Mouse (Mus musculus): Measurements from ENCODE around the gene Sox5. TPM values are rescaled to one million over a fixed set of nuclear protein-coding genes. Genes with fewer than 3 reads are reported as not detected.

Gene Sox5
- total and polyA plus RNA-seq, 3 experiments, result 0.08 to 0.47 (median 0.46) TPM

- Histone ChIP-seq H3K27me3 (replicated peaks) (no peaks in the 10 kb centered on the region), H3K4me2 (ENCODE audit: insufficient read depth, low read depth, poor library complexity, severe bottlenecking) (no peak overlapping the region), H3K4me3 (replicated peaks in 1 of 3; ENCODE audit: low read depth in 2 of 3, low read length in 2 of 3, poor library complexity in 1 of 3) (no peak overlapping the region), H3K36me3 (replicated peaks in 1 of 2; ENCODE audit: control insufficient read depth in 1 of 2, insufficient read depth in 1 of 2, low read length in 1 of 2) (no peaks in the 10 kb centered on the region), H3K79me2 (replicated peaks; ENCODE audit: control insufficient read depth, extremely low read depth, insufficient read depth, poor library complexity, severe bottlenecking) (no peaks in the 10 kb centered on the region), H3K9me3 (replicated peaks; ENCODE audit: low read length) (no peaks in the 10 kb centered on the region), H3K9ac (ENCODE audit: insufficient read depth, low read depth) (no peak overlapping the region), H3K4me1 (ENCODE audit: control insufficient read depth in 1 of 2, insufficient read depth in 2 of 2) (peaks cover 2 to 3% of the 10 kb centered on the region in 2 experiments; a peak in 2 of 4 replicates), H3K27ac (ENCODE audit: insufficient read depth, low read depth) (no peak overlapping the region)
- no peak for DNase-seq (ENCODE audit: extremely low read depth)
- no peak for TF ChIP-seq TCF12 (IDR thresholded peaks at IDR 0.05; ENCODE audit: low read depth, low read length)
- no peak for TF ChIP-seq CTCF (conservative IDR thresholded peaks at IDR 0.05 in 1 of 2, IDR thresholded peaks at IDR 0.05 in 1 of 2; ENCODE audit: low read depth in 2 of 2, low read length in 2 of 2)
- TF ChIP-seq BHLHE40 (IDR thresholded peaks at IDR 0.05; ENCODE audit: low read depth, low read length), result no peak
- TF ChIP-seq POLR2A (IDR thresholded peaks at IDR 0.05; ENCODE audit: low read depth, low read length), result no peak
- no peak for TF ChIP-seq CHD1 (IDR thresholded peaks at IDR 0.05; ENCODE audit: low read depth, low read length)
- no peak for TF ChIP-seq CHD2 (IDR thresholded peaks at IDR 0.05; ENCODE audit: low read length)
- TF ChIP-seq MAX (IDR thresholded peaks at IDR 0.05; ENCODE audit: low read length), result no peak
- no peak for TF ChIP-seq UBTF (IDR thresholded peaks at IDR 0.05; ENCODE audit: low read depth, low read length)
- TF ChIP-seq POLR2AphosphoS2 (IDR thresholded peaks at IDR 0.05; ENCODE audit: low read depth, low read length), result no peak
- TF ChIP-seq KAT2A (IDR thresholded peaks at IDR 0.05; ENCODE audit: insufficient replicate concordance, low read length), result no peak
- dilution Hi-C loops (cut with MboI; ENCODE audit: extremely low pct_ligation_motif_present, extremely low pct_unique_long_range_greater_than_20kb, low sequenced_read_pairs), result no loop called here
- in situ Hi-C loops (cut with MboI; ENCODE audit: low pct_ligation_motif_present, low pct_unique_long_range_greater_than_20kb, low sequenced_read_pairs), result no loop called here
Measured at GRCm38 (mm10) chr6:144792871-144793270, 11.1 kb upstream of the Sox5 start.

GRCm38 (mm10) chr6:144783295-144783694 is 1.5 kb upstream of the Sox5 start:
- Histone ChIP-seq H3K27me3 (replicated peaks) (no peaks in the 10 kb centered on the region), H3K9me3 (replicated peaks; ENCODE audit: low read length) (no peaks in the 10 kb centered on the region), H3K27ac (ENCODE audit: insufficient read depth, low read depth) (no peak overlapping the region), H3K79me2 (replicated peaks; ENCODE audit: control insufficient read depth, extremely low read depth, insufficient read depth, poor library complexity, severe bottlenecking) (no peaks in the 10 kb centered on the region), H3K4me3 (replicated peaks in 1 of 3; ENCODE audit: low read depth in 2 of 3, low read length in 2 of 3, poor library complexity in 1 of 3) (no peak overlapping the region), H3K4me1 (ENCODE audit: control insufficient read depth in 1 of 2, insufficient read depth in 2 of 2) (peaks cover 0 to 12% of the 10 kb centered on the region in 2 experiments; a peak in 2 of 4 replicates), H3K9ac (ENCODE audit: insufficient read depth, low read depth) (no peak overlapping the region), H3K4me2 (ENCODE audit: insufficient read depth, low read depth, poor library complexity, severe bottlenecking) (no peak overlapping the region), H3K36me3 (replicated peaks in 1 of 2; ENCODE audit: control insufficient read depth in 1 of 2, insufficient read depth in 1 of 2, low read length in 1 of 2) (no peaks in the 10 kb centered on the region)
- no peak for TF ChIP-seq SMC3 (IDR thresholded peaks at IDR 0.05; ENCODE audit: low read depth, low read length)
- TF ChIP-seq ZNF384 (IDR thresholded peaks at IDR 0.05; ENCODE audit: low read depth, low read length), result no peak
- TF ChIP-seq RAD21 (IDR thresholded peaks at IDR 0.05; ENCODE audit: low read depth, low read length), result no peak
- in situ Hi-C loops (cut with MboI; ENCODE audit: low pct_ligation_motif_present, low pct_unique_long_range_greater_than_20kb, low sequenced_read_pairs), result no loop called here
- no peak for DNase-seq (ENCODE audit: extremely low read depth)
- dilution Hi-C loops (cut with MboI; ENCODE audit: extremely low pct_ligation_motif_present, extremely low pct_unique_long_range_greater_than_20kb, low sequenced_read_pairs), result no loop called here

GRCm38 (mm10) chr6:144782866-144783265 is 1.1 kb upstream of the Sox5 start:
- no peak overlapping the region for H3K9ac ChIP-seq (ENCODE audit: insufficient read depth, low read depth)
- no peak overlapping the region for H3K4me3 ChIP-seq (replicated peaks in 1 of 3; ENCODE audit: low read depth in 2 of 3, low read length in 2 of 3, poor library complexity in 1 of 3)
- in situ Hi-C loops (cut with MboI; ENCODE audit: low pct_ligation_motif_present, low pct_unique_long_range_greater_than_20kb, low sequenced_read_pairs), result no loop called here

More at GRCm38 (mm10) chr6:144782866-144783265, 1.1 kb upstream of the Sox5 start:
- H3K4me1 ChIP-seq (ENCODE audit: control insufficient read depth in 1 of 2, insufficient read depth in 2 of 2), result peaks cover 0 to 12% of the 10 kb centered on the region in 2 experiments; a peak in 2 of 4 replicates
- dilution Hi-C loops (cut with MboI; ENCODE audit: extremely low pct_ligation_motif_present, extremely low pct_unique_long_range_greater_than_20kb, low sequenced_read_pairs), result no loop called here
- H3K9me3 ChIP-seq (replicated peaks; ENCODE audit: low read length), result no peaks in the 10 kb centered on the region
- no peaks in the 10 kb centered on the region for H3K36me3 ChIP-seq (replicated peaks in 1 of 2; ENCODE audit: control insufficient read depth in 1 of 2, insufficient read depth in 1 of 2, low read length in 1 of 2)
- DNase-seq (ENCODE audit: extremely low read depth), result no peak
- H3K27ac ChIP-seq (ENCODE audit: insufficient read depth, low read depth), result no peak overlapping the region
- no peak for TF ChIP-seq ZMIZ1 (IDR thresholded peaks at IDR 0.05; ENCODE audit: low read depth, low read length)
- TF ChIP-seq POLR2AphosphoS2 (IDR thresholded peaks at IDR 0.05; ENCODE audit: low read depth, low read length), result no peak
- no peak for TF ChIP-seq EP300 (IDR thresholded peaks at IDR 0.05; ENCODE audit: low read length)
- TF ChIP-seq NELFE (IDR thresholded peaks at IDR 0.05; ENCODE audit: low read depth, low read length), result no peak
- TF ChIP-seq PAX5 (IDR thresholded peaks at IDR 0.05; ENCODE audit: low read length), result no peak
- TF ChIP-seq JUN (IDR thresholded peaks at IDR 0.05; ENCODE audit: insufficient read depth, low read depth, low read length), result no peak
- TF ChIP-seq MAZ (IDR thresholded peaks at IDR 0.05; ENCODE audit: low read depth, low read length), result no peak
- TF ChIP-seq GABPA (IDR thresholded peaks at IDR 0.05; ENCODE audit: insufficient replicate concordance, low read depth, low read length), result no peak
- TF ChIP-seq USF1 (IDR thresholded peaks at IDR 0.05; ENCODE audit: low read depth, low read length), result no peak
- no peak for TF ChIP-seq UBTF (IDR thresholded peaks at IDR 0.05; ENCODE audit: low read depth, low read length)
- TF ChIP-seq CHD1 (IDR thresholded peaks at IDR 0.05; ENCODE audit: low read depth, low read length), result no peak
- no peak for TF ChIP-seq JUND (conservative IDR thresholded peaks at IDR 0.05; ENCODE audit: low read depth, low read length)
- no peak for TF ChIP-seq MAX (IDR thresholded peaks at IDR 0.05; ENCODE audit: low read length)
- no peak for TF ChIP-seq ZKSCAN1 (IDR thresholded peaks at IDR 0.05; ENCODE audit: borderline replicate concordance, low read depth, low read length)
- H3K79me2 ChIP-seq (replicated peaks; ENCODE audit: control insufficient read depth, extremely low read depth, insufficient read depth, poor library complexity, severe bottlenecking), result no peaks in the 10 kb centered on the region
- no peak overlapping the region for H3K4me2 ChIP-seq (ENCODE audit: insufficient read depth, low read depth, poor library complexity, severe bottlenecking)
- H3K27me3 ChIP-seq (replicated peaks), result no peaks in the 10 kb centered on the region

Measured in CH12.LX (cell line).